Mouse (Mus musculus) macrophage (primary cell): ENCODE measurements around the gene Kcnd3. TPM values are rescaled to one million over a fixed set of nuclear protein-coding genes. Genes with fewer than 3 reads are reported as not detected.

Experiments used
- H3K27ac ChIP-seq: fragments of 350-480 bp; formaldehyde crosslinking; 2 replicates; pipeline ENCODE4 v1.9.0; 2021
- H3K36me3 ChIP-seq: fragments of 350-480 bp; formaldehyde crosslinking; 2 replicates; pipeline ENCODE4 v1.9.0; 2021; ENCODE audit errors: inconsistent target
- H3K4me3 ChIP-seq: fragments of 350-480 bp; formaldehyde crosslinking; 2 replicates; pipeline ENCODE4 v1.9.0; 2021; ENCODE audit errors: inconsistent target
- H3K79me2 ChIP-seq: fragments of 350-480 bp; formaldehyde crosslinking; 2 replicates; pipeline ENCODE4 v1.9.0; 2021; ENCODE audit errors: inconsistent target
- WGBS: methylation state at CpG from one replicate; pipeline ENCODE4 v1.1.7; 2026; ENCODE audit warnings: inconsistent platforms; ENCODE audit not compliant: missing documents; 5-methylcytosine and 5-hydroxymethylcytosine counted together
- polyA plus RNA-seq: library from polyadenylated mRNA; stranded (reverse); fragments of 250-400 nt; gene quantifications from 3 replicates; pipeline ENCODE4 v1.2.4, GENCODE M21; 2018; ENCODE audit warnings: inconsistent platforms

Kcnd3 gene
- polyA plus RNA-seq, 1 experiment from 2014 or later, result not detected

GRCm38 (mm10) chr3:105569310-105569752 is 117.2 kb downstream of the Kcnd3 start:
- WGBS, result 72% methylated on average over 6 of the region's 6 CpGs
- no peaks in the 10 kb centered on the region for H3K79me2 ChIP-seq
- H3K4me3 ChIP-seq, result no peak overlapping the region
- H3K36me3 ChIP-seq, result no peaks in the 10 kb centered on the region
- H3K27ac ChIP-seq, result no peak overlapping the region

DNA sequence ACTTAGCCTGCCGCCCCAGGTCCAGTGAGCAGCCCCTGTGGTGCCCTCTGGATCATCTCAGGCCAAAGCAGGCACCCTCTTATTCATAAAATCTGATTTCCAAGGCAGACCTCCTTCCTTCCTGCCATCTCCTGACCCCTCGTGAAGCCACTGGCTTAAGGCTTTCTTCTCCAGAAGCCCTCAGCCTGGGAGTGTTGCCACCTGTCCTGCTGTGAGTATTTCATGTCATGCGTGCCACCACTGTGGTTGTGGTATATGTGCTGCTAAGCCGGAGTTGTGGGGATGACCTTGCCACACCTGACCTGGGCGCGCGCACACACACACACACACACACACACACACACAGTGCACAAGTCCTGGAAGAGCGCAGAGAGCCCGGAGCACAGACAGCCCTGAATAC is 117.8 kb downstream of the Kcnd3 start:
- Histone ChIP-seq H3K4me3 (no peak overlapping the region), H3K36me3 (no peaks in the 10 kb centered on the region), H3K79me2 (no peaks in the 10 kb centered on the region), H3K27ac (no peak overlapping the region)
- 88% methylated on average over 8 of the region's 9 CpGs for WGBS

- Histone ChIP-seq H3K79me2 (no peaks in the 10 kb centered on the region), H3K4me3 (no peak overlapping the region), H3K36me3 (no peaks in the 10 kb centered on the region), H3K27ac (no peak overlapping the region)
- 75% methylated on average over 3 of the region's 3 CpGs for WGBS
These were observed 118.7 kb downstream of the Kcnd3 start for GRCm38 (mm10) chr3:105570818-105571217.

GRCm38 (mm10) chr3:105571944-105572343 is 119.8 kb downstream of the Kcnd3 start:
- WGBS, result 88% methylated on average over 1 of the region's 1 CpGs
- H3K36me3 ChIP-seq, result no peaks in the 10 kb centered on the region
- H3K27ac ChIP-seq, result no peak overlapping the region
- no peaks in the 10 kb centered on the region for H3K79me2 ChIP-seq
- H3K4me3 ChIP-seq, result no peak overlapping the region

DNA sequence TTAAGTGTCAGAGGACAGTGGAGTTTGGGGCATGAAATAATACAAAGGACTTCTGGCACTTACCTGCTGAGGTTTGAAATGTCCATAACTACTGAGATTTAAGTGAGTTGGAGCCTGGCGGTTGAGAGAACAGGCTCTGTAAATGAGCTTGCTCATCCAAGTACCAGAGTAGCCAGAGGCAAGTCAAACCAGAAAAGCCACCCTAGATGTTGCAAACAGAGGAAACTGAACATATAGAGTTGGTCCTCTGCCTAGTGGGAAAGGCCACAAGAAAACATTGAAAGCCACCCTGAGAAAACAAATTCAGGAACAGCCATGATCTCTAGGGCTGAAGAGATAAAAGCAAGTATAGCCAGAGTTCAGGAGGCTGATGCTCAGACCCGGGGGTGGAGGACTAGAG is 121.0 kb downstream of the Kcnd3 start:
- no peak overlapping the region for H3K27ac ChIP-seq
- H3K79me2 ChIP-seq, result no peaks in the 10 kb centered on the region
- H3K4me3 ChIP-seq, result no peak overlapping the region
- WGBS, result 75% methylated on average over 2 of the region's 2 CpGs
- H3K36me3 ChIP-seq, result no peaks in the 10 kb centered on the region

DNA sequence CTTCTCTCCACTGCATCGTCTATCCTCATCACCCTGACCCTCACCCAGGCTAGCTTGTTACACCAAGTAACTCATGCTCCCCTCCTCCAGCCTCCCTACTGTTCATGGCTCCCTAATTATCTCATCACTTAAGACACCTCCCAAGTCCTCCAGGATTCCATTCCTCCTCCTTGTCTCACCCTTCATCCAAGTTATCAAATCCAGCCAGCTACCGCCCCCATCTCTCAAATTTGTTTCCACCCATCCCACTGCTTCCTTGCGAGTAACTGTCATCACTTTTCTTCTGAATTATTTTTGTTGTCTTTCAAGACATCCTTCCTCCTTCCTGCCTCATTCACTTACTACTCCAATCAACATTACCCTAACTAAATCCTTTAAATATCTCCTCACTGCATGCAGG is 126.2 kb downstream of the Kcnd3 start:
- H3K79me2 ChIP-seq, result no peaks in the 10 kb centered on the region
- H3K36me3 ChIP-seq, result no peaks in the 10 kb centered on the region
- WGBS, result 76% methylated on average over 3 of the region's 3 CpGs
- H3K27ac ChIP-seq, result no peak overlapping the region
- H3K4me3 ChIP-seq, result no peak overlapping the region

DNA sequence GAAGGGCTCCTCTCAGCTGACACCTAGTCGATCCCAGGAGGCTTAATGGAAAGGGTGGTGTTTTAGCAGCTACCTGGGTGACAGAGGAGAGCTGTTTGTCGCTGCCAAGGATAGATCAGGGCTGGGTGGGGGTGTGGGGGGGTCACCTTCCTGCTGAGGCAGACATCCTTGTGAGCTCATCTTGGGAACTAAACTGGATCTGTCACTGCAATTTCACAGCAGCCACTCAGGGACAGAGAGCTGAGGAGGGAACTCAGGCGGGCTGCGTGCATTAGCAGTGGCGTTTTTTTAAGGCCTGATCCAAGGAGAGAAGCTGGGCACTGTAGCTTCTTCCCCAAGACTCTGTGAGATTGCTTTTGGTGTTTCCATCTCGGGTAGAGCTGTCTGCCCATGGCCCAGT is 129.0 kb downstream of the Kcnd3 start:
- H3K79me2 ChIP-seq, result no peaks in the 10 kb centered on the region
- H3K36me3 ChIP-seq, result no peaks in the 10 kb centered on the region
- no peak overlapping the region for H3K4me3 ChIP-seq
- WGBS, result 62% methylated on average over 6 of the region's 6 CpGs
- no peak overlapping the region for H3K27ac ChIP-seq

GRCm38 (mm10) chr3:105585734-105586159 is 133.6 kb downstream of the Kcnd3 start:
- H3K79me2 ChIP-seq, result no peaks in the 10 kb centered on the region
- H3K36me3 ChIP-seq, result no peaks in the 10 kb centered on the region
- H3K4me3 ChIP-seq, result no peak overlapping the region
- 34% methylated on average over 4 of the region's 4 CpGs for WGBS
- H3K27ac ChIP-seq, result no peak overlapping the region

GRCm38 (mm10) chr3:105590056-105590672 is 138.0 kb downstream of the Kcnd3 start:
- no peak overlapping the region for H3K27ac ChIP-seq
- no peaks in the 10 kb centered on the region for H3K79me2 ChIP-seq
- WGBS, result 89% methylated on average over 15 of the region's 15 CpGs
- H3K4me3 ChIP-seq, result no peak overlapping the region
- no peaks in the 10 kb centered on the region for H3K36me3 ChIP-seq

DNA sequence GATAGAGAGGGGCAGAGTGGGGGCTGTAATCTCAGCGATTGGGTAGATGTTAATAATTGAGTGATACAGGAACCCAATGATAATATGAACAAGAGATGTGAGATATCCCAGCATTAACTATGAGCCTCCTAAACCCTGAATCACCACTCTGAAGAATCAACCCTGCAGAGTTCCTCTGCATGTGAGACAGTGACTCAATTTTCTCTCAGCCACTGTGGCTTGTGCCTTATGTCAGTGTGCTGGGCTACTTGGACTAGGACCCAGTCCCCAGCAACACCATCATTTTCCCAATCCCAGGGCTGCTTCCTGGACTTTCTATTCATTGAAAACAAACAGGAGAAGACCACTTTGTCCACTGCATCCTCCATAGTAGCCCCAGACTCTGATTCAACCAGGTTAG is 139.6 kb downstream of the Kcnd3 start:
- Histone ChIP-seq H3K27ac (no peak overlapping the region), H3K4me3 (no peak overlapping the region), H3K79me2 (no peaks in the 10 kb centered on the region), H3K36me3 (no peaks in the 10 kb centered on the region)
- 85% methylated on average over 1 of the region's 1 CpGs for WGBS

DNA sequence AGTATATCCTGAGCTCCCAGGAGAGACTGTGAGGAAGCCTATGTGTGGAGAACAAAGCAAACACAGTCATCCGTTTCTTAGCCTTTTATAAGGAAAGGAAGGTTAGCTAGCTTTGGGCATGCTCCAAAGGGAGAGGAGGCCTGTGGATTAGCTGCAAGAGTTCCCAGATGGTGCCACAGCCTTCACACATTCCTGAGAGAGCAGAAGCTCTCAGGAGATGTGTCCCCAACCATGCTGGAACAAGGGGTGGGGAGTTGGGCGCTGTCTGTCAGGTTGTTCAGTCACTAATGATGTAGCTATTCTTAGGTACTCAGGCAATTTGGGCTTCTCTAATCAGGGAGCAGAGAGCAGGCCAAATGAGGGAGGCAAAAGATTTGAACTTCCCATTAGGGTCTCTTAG is 140.1 kb downstream of the Kcnd3 start:
- Histone ChIP-seq H3K36me3 (no peaks in the 10 kb centered on the region), H3K4me3 (no peak overlapping the region), H3K27ac (no peak overlapping the region), H3K79me2 (no peaks in the 10 kb centered on the region)
- 93% methylated on average over 2 of the region's 2 CpGs for WGBS

- Histone ChIP-seq H3K79me2 (no peaks in the 10 kb centered on the region), H3K4me3 (no peak overlapping the region), H3K27ac (no peak overlapping the region), H3K36me3 (no peaks in the 10 kb centered on the region)
- 98% methylated on average over 4 of the region's 4 CpGs for WGBS
These were observed 148.4 kb downstream of the Kcnd3 start for GRCm38 (mm10) chr3:105600483-105600882.

DNA sequence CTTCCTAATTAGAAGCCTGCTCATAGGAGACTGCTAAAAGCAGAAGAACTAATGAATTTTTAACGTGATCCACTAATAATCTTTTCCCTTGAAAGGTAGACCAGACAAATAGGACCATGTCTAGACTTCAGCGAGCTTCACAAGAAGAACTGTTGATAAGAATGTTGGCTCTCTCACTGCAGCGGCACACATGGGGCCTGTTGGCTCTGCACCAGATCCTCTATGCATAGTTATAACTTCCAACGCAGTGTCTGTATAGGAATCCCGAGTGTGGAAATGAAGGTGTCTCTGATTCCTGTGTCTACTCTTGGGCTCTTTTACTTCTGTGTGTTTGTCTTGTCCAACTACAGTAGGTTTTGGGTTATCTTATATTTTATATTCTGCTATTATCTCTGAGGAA is 150.8 kb downstream of the Kcnd3 start:
- no peaks in the 10 kb centered on the region for H3K79me2 ChIP-seq
- H3K4me3 ChIP-seq, result no peak overlapping the region
- no peaks in the 10 kb centered on the region for H3K36me3 ChIP-seq
- no peak overlapping the region for H3K27ac ChIP-seq
- 92% methylated on average over 5 of the region's 5 CpGs for WGBS

- Histone ChIP-seq H3K4me3 (no peak overlapping the region), H3K27ac (no peak overlapping the region), H3K79me2 (no peaks in the 10 kb centered on the region), H3K36me3 (no peaks in the 10 kb centered on the region)
- 74% methylated on average over 5 of the region's 5 CpGs for WGBS
These were observed 153.6 kb downstream of the Kcnd3 start for GRCm38 (mm10) chr3:105605726-105606125.

DNA sequence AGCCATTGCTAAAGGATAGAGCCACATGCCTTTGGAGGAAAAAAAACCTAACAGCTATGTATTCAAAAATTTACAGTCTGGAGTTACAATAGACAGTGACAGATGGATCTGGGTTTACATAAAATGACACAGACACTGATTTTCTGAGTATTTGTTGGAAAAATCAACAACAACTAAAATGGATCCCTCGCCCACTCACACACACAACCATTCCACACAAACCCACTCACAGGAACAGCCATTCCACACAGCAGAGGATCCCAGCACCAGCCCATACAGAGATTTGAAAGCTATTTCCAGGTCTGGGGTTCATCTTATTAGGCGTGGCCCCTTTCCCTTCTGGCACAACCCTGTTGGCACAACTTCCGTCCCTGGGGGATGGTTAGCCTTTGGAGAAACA is 156.7 kb downstream of the Kcnd3 start:
- H3K36me3 ChIP-seq, result no peaks in the 10 kb centered on the region
- H3K79me2 ChIP-seq, result no peaks in the 10 kb centered on the region
- H3K27ac ChIP-seq, result no peak overlapping the region
- H3K4me3 ChIP-seq, result no peak overlapping the region
- 86% methylated on average over 3 of the region's 3 CpGs for WGBS
